Mouse (Mus musculus) macrophage (primary cell): ENCODE data around the gene Tmem151b. TPM values are rescaled to one million over a fixed set of nuclear protein-coding genes. Genes with fewer than 3 reads are reported as not detected.

Experiments
- H3K27ac ChIP-seq: fragments of 350-480 bp; formaldehyde crosslinking; 2 replicates; pipeline ENCODE4 v1.9.0; 2021
- H3K36me3 ChIP-seq: fragments of 350-480 bp; formaldehyde crosslinking; 2 replicates; pipeline ENCODE4 v1.9.0; 2021; ENCODE audit errors: inconsistent target
- H3K4me3 ChIP-seq: fragments of 350-480 bp; formaldehyde crosslinking; 2 replicates; pipeline ENCODE4 v1.9.0; 2021; ENCODE audit errors: inconsistent target
- H3K79me2 ChIP-seq: fragments of 350-480 bp; formaldehyde crosslinking; 2 replicates; pipeline ENCODE4 v1.9.0; 2021; ENCODE audit errors: inconsistent target
- WGBS: methylation state at CpG from one replicate; pipeline ENCODE4 v1.1.7; 2026; ENCODE audit warnings: inconsistent platforms; ENCODE audit not compliant: missing documents; 5-methylcytosine and 5-hydroxymethylcytosine counted together
- polyA plus RNA-seq: library from polyadenylated mRNA; stranded (reverse); fragments of 250-400 nt; gene quantifications from 3 replicates; pipeline ENCODE4 v1.2.4, GENCODE M21; 2018; ENCODE audit warnings: inconsistent platforms

Gene Tmem151b
- polyA plus RNA-seq, 1 experiment from 2014 or later = 0.03 TPM

- 85% methylated on average over 5 of the region's 8 CpGs for WGBS
- Histone ChIP-seq H3K36me3 (peaks cover 11% of the 10 kb centered on the region; the same call in 1 of the 2 replicates), H3K79me2 (peaks cover 26% of the 10 kb centered on the region), H3K4me3 (no peak overlapping the region), H3K27ac (no peak overlapping the region)
These were observed 25.8 kb upstream of the Tmem151b start for GRCm38 (mm10) chr17:45575123-45575897.

- Histone ChIP-seq H3K4me3 (peak overlapping the region; percentile 73), H3K27ac (peak overlapping the region; percentile 94), H3K36me3 (peaks cover 22% of the 10 kb centered on the region), H3K79me2 (peaks cover 37% of the 10 kb centered on the region)
- WGBS = 4% methylated on average over 17 of the region's 17 CpGs
These were observed 24.8 kb upstream of the Tmem151b start for GRCm38 (mm10) chr17:45574129-45574761.

- Histone ChIP-seq H3K27ac (peak overlapping the region; percentile 94), H3K79me2 (peaks cover 40% of the 10 kb centered on the region), H3K36me3 (peaks cover 27% of the 10 kb centered on the region), H3K4me3 (peak overlapping the region; percentile 73)
- under 1% methylated on average over 18 of the region's 18 CpGs for WGBS
These were observed 24.3 kb upstream of the Tmem151b start for GRCm38 (mm10) chr17:45573780-45574123.

DNA sequence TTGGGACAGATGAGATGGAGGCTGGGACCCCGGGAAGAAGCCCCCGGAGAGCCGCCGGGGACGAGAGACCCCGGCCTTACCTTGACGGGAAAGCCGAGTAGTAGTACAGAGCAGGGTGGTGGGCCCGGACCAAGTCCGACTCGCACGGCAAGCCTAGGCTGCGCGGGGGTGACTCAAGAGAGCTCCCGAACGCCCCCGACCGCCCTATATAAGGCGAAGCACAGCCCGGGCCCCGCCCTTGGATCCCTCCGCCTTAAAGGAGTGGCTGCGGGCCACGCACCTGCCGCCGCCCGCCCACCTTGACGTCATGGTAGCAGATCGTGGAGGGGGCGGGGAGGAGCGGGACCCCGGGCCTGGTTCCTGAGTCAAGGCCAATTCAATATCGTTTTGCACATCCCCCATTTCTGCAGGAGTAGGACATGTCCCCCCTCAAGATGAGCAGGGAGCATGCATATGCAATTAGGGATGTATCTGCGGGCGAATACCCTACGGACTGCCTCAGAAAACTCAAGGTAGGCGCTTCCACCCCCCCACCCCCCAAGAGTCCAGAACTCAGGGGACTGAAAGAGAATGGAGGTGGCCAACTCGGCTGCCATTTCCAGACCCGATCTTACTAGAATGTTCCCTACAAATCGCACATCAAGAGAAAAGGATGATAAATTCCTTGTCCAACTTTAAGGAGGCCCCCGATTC is 23.8 kb upstream of the Tmem151b start, which contains the start of gene Hsp90ab1:
Gene Hsp90ab1, minus strand, starts transcription at position 185 of the 693 bp plus-strand sequence.
- peaks cover 40% of the 10 kb centered on the region for H3K79me2 ChIP-seq
- WGBS = 0% methylated on average over 40 of the region's 41 CpGs
- peak within 1 kb of the TSS; percentile 73 for H3K4me3 ChIP-seq
- H3K36me3 ChIP-seq = peaks cover 32% of the 10 kb centered on the region
- peak within 1 kb of the TSS; percentile 94 for H3K27ac ChIP-seq

GRCm38 (mm10) chr17:45572103-45573086 is 22.9 kb upstream of the Tmem151b start:
- Histone ChIP-seq H3K4me3 (peak overlapping the region; percentile 73), H3K36me3 (peaks cover 40% of the 10 kb centered on the region), H3K79me2 (peaks cover 40% of the 10 kb centered on the region), H3K27ac (peak overlapping the region; percentile 77)
- 2% methylated on average over 56 of the region's 57 CpGs for WGBS

DNA sequence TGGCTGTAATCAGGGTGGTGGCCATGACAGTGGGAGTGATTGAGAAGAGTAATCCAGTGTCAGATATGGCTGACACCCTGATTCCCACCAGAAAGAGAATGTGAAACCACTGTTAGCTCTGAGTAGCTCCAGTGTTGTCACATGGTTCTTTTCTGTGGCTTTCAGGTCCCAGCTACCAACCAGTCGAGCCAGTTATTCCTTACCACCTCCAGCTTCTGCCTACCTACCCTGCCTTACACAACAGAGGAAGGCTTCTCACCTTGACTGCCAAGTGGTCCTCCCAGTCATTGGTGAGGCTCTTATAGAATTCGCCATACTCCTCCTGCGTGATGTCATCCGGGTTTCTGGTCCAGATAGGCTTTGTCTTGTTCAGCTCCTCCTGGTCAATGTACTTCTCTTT is 20.5 kb upstream of the Tmem151b start:
- WGBS = 77% methylated on average over 4 of the region's 4 CpGs
- Histone ChIP-seq H3K4me3 (no peak overlapping the region), H3K79me2 (peaks cover 45% of the 10 kb centered on the region), H3K36me3 (peaks cover 50% of the 10 kb centered on the region), H3K27ac (no peak overlapping the region)

DNA sequence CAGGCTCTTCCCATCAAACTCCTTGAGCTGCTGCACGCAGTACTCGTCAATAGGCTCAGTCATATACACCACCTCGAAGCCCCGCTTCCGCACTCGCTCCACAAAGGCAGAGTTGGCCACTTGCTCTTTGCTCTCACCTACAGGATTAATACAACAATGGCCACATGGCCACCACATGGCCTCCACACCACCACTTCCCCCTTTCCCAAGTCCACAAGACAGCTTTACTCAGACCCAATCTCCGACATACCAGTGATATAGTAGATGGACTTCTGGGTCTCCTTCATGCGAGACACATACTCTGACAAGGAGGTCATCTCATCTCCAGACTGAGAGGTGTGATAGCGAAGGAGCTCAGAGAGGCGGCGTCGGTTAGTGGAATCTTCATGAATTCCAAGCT is 19.5 kb upstream of the Tmem151b start:
- Histone ChIP-seq H3K27ac (no peak overlapping the region), H3K36me3 (peaks cover 50% of the 10 kb centered on the region), H3K79me2 (peaks cover 52% of the 10 kb centered on the region), H3K4me3 (no peak overlapping the region)
- 93% methylated on average over 12 of the region's 12 CpGs for WGBS

DNA sequence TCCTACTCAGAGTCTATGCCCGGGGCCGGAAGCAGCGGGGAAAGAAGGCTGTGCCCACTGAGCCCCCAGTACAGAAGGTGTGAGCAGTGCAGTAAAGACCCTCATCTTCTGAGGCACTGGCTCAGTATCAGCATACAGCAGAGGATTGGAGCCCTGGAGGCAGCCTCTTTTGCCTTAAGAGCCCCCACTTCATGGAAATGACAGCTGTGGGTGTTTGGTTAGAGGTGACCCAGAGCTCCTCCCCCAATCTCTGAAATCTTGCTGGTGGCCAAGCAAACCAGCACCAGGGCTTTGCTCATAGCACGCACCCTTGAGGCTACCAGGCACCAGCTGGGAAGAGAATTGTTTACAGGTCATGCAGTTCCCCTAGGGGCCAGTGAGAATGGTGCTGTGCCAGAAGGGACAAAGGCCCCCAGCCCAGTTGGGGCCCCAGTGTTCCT is 17.7 kb upstream of the Tmem151b start:
- Histone ChIP-seq H3K79me2 (peaks cover 45% of the 10 kb centered on the region), H3K27ac (no peak overlapping the region), H3K4me3 (no peak overlapping the region), H3K36me3 (peaks cover 50% of the 10 kb centered on the region)
- WGBS = 76% methylated on average over 4 of the region's 4 CpGs

DNA sequence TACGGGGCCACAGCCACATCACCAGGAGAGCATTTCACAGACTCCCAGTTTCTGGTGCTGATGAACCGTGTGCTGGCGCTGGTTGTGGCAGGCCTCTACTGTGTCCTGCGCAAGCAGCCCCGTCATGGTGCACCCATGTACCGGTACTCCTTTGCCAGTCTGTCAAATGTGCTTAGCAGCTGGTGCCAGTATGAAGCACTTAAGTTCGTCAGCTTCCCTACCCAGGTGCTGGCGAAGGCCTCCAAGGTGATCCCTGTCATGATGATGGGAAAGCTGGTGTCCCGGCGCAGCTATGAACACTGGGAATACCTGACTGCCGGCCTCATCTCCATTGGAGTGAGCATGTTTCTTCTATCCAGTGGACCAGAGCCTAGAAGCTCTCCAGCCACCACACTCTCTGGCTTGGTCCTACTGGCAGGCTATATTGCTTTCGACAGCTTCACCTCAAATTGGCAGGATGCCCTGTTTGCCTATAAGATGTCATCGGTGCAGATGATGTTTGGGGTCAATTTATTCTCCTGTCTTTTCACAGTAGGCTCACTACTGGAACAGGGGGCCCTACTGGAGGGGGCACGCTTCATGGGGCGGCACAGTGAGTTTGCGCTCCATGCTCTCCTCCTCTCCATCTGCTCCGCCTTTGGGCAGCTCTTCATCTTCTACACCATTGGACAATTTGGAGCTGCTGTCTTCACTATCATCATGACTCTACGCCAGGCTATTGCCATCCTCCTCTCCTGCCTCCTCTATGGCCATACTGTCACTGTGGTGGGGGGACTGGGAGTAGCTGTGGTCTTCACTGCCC is 17.1 kb upstream of the Tmem151b start:
- Histone ChIP-seq H3K36me3 (peaks cover 51% of the 10 kb centered on the region), H3K79me2 (peaks cover 39% of the 10 kb centered on the region), H3K4me3 (no peak overlapping the region), H3K27ac (no peak overlapping the region)
- WGBS = 84% methylated on average over 18 of the region's 18 CpGs

DNA sequence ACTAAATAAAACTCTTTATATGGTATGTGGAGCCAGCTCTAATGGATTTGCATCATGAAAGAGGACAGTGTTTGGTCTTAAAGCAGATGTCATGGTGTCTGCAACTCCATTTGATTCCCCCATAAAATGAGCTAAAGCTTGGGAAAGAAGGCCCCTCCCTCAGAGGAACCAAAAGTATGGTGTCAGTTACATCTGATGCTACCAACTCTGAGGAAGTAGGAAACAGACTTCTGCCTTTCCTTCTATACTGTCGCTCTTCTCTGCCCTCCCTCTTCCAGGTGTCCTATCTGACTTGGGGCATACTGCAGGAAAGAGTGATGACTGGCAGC is 16.5 kb upstream of the Tmem151b start:
- Histone ChIP-seq H3K36me3 (peaks cover 50% of the 10 kb centered on the region), H3K27ac (no peak overlapping the region), H3K79me2 (peaks cover 33% of the 10 kb centered on the region), H3K4me3 (no peak overlapping the region)
- 63% methylated on average over 1 of the region's 1 CpGs for WGBS

GRCm38 (mm10) chr17:45565103-45565502 is 15.6 kb upstream of the Tmem151b start:
- Histone ChIP-seq H3K4me3 (peak overlapping the region; percentile 73; the same call in 1 of the 2 replicates), H3K36me3 (peaks cover 49% of the 10 kb centered on the region), H3K27ac (0 out of 2 replicates have a peak overlapping the region, but pooled peaks have one; percentile 34), H3K79me2 (peaks cover 24% of the 10 kb centered on the region)
- WGBS = 94% methylated on average over 11 of the region's 11 CpGs

- WGBS = 27% methylated on average over 16 of the region's 18 CpGs
- H3K4me3 ChIP-seq = peak overlapping the region; percentile 73
- H3K36me3 ChIP-seq = peaks cover 47% of the 10 kb centered on the region
- peak overlapping the region; percentile 34 for H3K27ac ChIP-seq
- H3K79me2 ChIP-seq = peaks cover 19% of the 10 kb centered on the region
These were observed 15.1 kb upstream of the Tmem151b start for GRCm38 (mm10) chr17:45564531-45565084.
